Mouse (Mus musculus) liver, postnatal 0 days (tissue): ENCODE measurements at regions not wholly inside any gene's neighbourhood (a gene's known extent, or its start where the extent isn't known, plus 50 kb on each side); places are given as distances from the start of the nearest gene placed in this dataset.

ENCODE experiments used
- ATAC-seq: fragments of 200-750 bp; cut with Nextera tagmentation; 2 replicates; pipeline ENCODE4 v1.8.0; 2017; ENCODE audit warnings: mild to moderate bottlenecking, moderate library complexity
- DNase-seq: peaks from one replicate; pipeline ENCODE4 v3.0.0-alpha.2; 2016
- H3K27ac ChIP-seq: fragments of 300-500 bp; sonication (generic); 2 replicates; pipeline ENCODE4 v1.5.1; 2014; ENCODE audit warnings: antibody characterized with exemption, moderate library complexity, mild to moderate bottlenecking, low read depth
- H3K27me3 ChIP-seq: fragments of 300-500 bp; sonication (generic); 2 replicates; pipeline ENCODE4 v1.6.1; 2014; ENCODE audit warnings: low read length, control low read depth, mixed read lengths; ENCODE audit not compliant: insufficient read depth
- H3K36me3 ChIP-seq: fragments of 300-500 bp; sonication (generic); replicated peaks from 2 replicates; pipeline ENCODE4 v1.6.1; 2014; ENCODE audit warnings: mild to moderate bottlenecking, control low read depth, low read length, moderate library complexity, mixed read lengths; ENCODE audit not compliant: insufficient read depth
- H3K4me1 ChIP-seq: fragments of 300-500 bp; sonication (generic); 2 replicates; pipeline ENCODE4 v1.6.1; 2014; ENCODE audit warnings: antibody characterized with exemption, mild to moderate bottlenecking, control low read depth; ENCODE audit not compliant: insufficient read depth
- H3K4me2 ChIP-seq: fragments of 300-500 bp; sonication (generic); 2 replicates; pipeline ENCODE4 v1.6.1; 2014; ENCODE audit warnings: low read depth, mild to moderate bottlenecking, low read length, moderate library complexity, mixed read lengths
- H3K4me3 ChIP-seq: fragments of 300-500 bp; sonication (generic); 2 replicates; pipeline ENCODE4 v1.5.1; 2014; ENCODE audit warnings: low read depth, low read length
- H3K9ac ChIP-seq: fragments of 300-500 bp; sonication (generic); replicated peaks from 2 replicates; pipeline ENCODE4 v1.6.1; 2014; ENCODE audit warnings: mild to moderate bottlenecking, moderate library complexity
- H3K9me3 ChIP-seq: fragments of 300-500 bp; sonication (generic); 2 replicates; pipeline ENCODE4 v1.6.1; 2016; ENCODE audit warnings: mild to moderate bottlenecking, control low read depth, low read length, mixed read lengths
- CTCF ChIP-seq: sonication (generic); IDR thresholded peaks from 2 replicates; pipeline ENCODE4 v1.5.1; 2016; ENCODE audit warnings: antibody characterized with exemption, low read depth
- EP300 ChIP-seq: IDR thresholded peaks from 2 replicates; pipeline ENCODE4 v1.6.1; 2016; ENCODE audit warnings: antibody characterized with exemption, low read depth, mild to moderate bottlenecking
- WGBS: fragments of 180-500 bp; shearing (Covaris S2); extraction: QIAGEN DNeasy Blood & Tissue Kit; methylation state at CpG from one replicate; pipeline ENCODE4 v1.1.7; 2014; ENCODE audit not compliant: insufficient replicate concordance; 5-methylcytosine and 5-hydroxymethylcytosine counted together

DNA sequence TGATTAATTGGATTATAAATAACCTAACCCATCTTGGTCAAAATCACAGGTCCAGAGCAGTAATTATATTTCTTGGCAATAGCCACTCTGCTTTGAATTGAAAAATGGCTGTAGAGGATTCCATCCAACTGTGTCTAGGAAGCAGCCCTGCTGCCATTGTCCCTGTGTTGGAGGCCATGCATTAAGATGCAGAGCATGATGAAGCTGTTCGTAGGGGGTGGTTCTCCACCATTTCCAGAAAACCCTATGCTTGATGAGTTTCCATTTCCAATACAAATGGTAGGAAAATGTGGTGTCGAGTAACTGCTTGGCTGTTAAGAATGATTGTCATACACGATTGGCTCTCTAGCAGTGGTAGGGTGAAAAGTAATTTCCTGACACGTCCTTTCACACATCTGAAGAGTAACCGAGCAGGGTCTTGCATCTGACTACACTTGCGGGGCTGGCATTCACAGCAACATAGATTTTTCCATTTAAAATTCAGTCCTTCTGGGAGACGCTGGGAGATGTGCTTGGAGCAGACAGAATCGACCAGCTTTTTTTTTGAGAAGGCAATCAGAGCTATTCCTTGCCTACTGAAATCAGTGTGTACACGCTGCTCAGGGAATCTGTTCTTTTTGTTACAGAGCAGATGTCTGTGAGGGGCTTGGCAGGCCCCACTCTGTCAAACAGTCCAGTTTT, 211.0 kb downstream of the Cmpk2 start:
- Histone ChIP-seq H3K36me3 (no peaks in the 10 kb centered on the region), H3K9ac (no peak overlapping the region), H3K4me3 (no peak overlapping the region), H3K4me1 (no peaks in the 10 kb centered on the region), H3K27me3 (no peaks in the 10 kb centered on the region), H3K9me3 (no peaks in the 10 kb centered on the region), H3K4me2 (no peak overlapping the region), H3K27ac (no peak overlapping the region)
- TF ChIP-seq CTCF (no peak), EP300 (no peak)
- DNase-seq: no peak
- no peak for ATAC-seq
- WGBS: 71% methylated on average over 9 of the region's 9 CpGs

GRCm38 (mm10) chr12:26665466-26665865, 196.5 kb downstream of the Cmpk2 start:
- H3K36me3 ChIP-seq: no peaks in the 10 kb centered on the region
- 72% methylated on average over 4 of the region's 4 CpGs for WGBS
- H3K9ac ChIP-seq: no peak overlapping the region
- no peak for ATAC-seq
- H3K4me3 ChIP-seq: no peak overlapping the region
- no peaks in the 10 kb centered on the region for H3K27me3 ChIP-seq
- no peak overlapping the region for H3K27ac ChIP-seq
- H3K9me3 ChIP-seq: no peaks in the 10 kb centered on the region
- no peaks in the 10 kb centered on the region for H3K4me1 ChIP-seq
- no peak overlapping the region for H3K4me2 ChIP-seq
- TF ChIP-seq EP300: no peak
- TF ChIP-seq CTCF: no peak
- DNase-seq: no peak

- DNase-seq (no peak), ATAC-seq (no peak)
- Histone ChIP-seq H3K27ac (no peak overlapping the region), H3K4me1 (no peaks in the 10 kb centered on the region), H3K4me2 (no peak overlapping the region), H3K4me3 (no peak overlapping the region), H3K36me3 (no peaks in the 10 kb centered on the region), H3K9me3 (no peaks in the 10 kb centered on the region), H3K27me3 (no peaks in the 10 kb centered on the region), H3K9ac (no peak overlapping the region)
- 83% methylated on average over 2 of the region's 2 CpGs for WGBS
- no peak for TF ChIP-seq CTCF
- no peak for TF ChIP-seq EP300
Measured at GRCm38 (mm10) chr12:26654251-26654650, 185.2 kb downstream of the Cmpk2 start.

DNA sequence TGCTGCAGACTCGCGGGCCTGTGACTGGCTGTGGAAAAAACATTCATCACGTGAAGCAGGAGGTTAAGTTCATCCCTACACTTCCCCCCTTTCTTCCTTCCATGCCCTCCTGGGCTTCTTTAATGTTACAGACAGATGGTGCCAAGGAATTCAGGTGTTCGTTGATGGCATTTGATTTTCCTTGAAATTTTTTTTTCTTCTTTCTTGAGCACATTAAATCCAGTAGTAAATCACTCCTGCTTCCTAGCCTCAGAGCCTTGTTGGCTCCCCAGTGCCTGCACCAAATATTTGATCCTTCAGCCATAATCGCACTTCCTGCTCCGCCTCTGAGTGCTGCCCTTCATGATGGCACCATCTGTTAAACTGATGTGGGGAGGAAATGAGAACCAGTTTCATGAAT, 184.8 kb downstream of the Cmpk2 start:
- WGBS: 66% methylated on average over 6 of the region's 6 CpGs
- H3K27ac ChIP-seq: no peak overlapping the region
- no peaks in the 10 kb centered on the region for H3K9me3 ChIP-seq
- H3K27me3 ChIP-seq: no peaks in the 10 kb centered on the region
- H3K36me3 ChIP-seq: no peaks in the 10 kb centered on the region
- no peak for ATAC-seq
- no peak for DNase-seq
- TF ChIP-seq EP300 (no peak), CTCF (no peak)
- H3K4me1 ChIP-seq: no peaks in the 10 kb centered on the region
- H3K9ac ChIP-seq: no peak overlapping the region
- no peak overlapping the region for H3K4me3 ChIP-seq
- H3K4me2 ChIP-seq: no peak overlapping the region

DNA sequence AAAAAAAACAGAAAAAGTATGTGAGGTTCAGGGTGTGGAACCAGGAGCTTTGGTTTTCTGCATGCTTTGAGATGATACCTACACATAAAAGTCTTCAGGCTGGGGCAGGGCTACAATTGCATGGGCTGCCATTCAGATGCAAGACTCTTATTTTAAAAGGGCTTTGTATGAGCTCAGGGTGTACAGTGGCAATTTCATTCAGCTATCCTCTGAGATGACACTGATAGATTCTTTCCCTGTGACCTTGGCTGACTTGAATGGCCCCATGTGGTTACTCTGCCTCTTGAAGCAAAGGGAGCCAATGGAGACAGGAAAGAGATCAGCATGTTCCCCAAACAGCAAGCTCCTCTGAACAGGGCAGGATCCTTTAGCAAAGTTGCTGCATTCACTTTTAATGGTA, 177.1 kb downstream of the Cmpk2 start:
- Histone ChIP-seq H3K27ac (no peak overlapping the region), H3K36me3 (no peaks in the 10 kb centered on the region), H3K27me3 (no peaks in the 10 kb centered on the region), H3K9ac (no peak overlapping the region), H3K9me3 (no peaks in the 10 kb centered on the region), H3K4me1 (no peaks in the 10 kb centered on the region), H3K4me3 (no peak overlapping the region), H3K4me2 (no peak overlapping the region)
- no peak for DNase-seq
- no peak for TF ChIP-seq CTCF
- no peak for TF ChIP-seq EP300
- no peak for ATAC-seq

- no peaks in the 10 kb centered on the region for H3K36me3 ChIP-seq
- no peak overlapping the region for H3K9ac ChIP-seq
- no peak overlapping the region for H3K4me2 ChIP-seq
- ATAC-seq (no peak), DNase-seq (no peak)
- H3K4me1 ChIP-seq: no peaks in the 10 kb centered on the region
- WGBS: 48% methylated on average over 4 of the region's 4 CpGs
- no peak overlapping the region for H3K4me3 ChIP-seq
- H3K27ac ChIP-seq: no peak overlapping the region
- H3K9me3 ChIP-seq: no peaks in the 10 kb centered on the region
- H3K27me3 ChIP-seq: no peaks in the 10 kb centered on the region
- TF ChIP-seq EP300 (no peak), CTCF (no peak)
Measured at GRCm38 (mm10) chr12:26635665-26636241, 166.7 kb downstream of the Cmpk2 start.
